Mouse (Mus musculus) mature B cell (primary cell): ENCODE measurements around the gene Dnajb8.

ENCODE experiments used
- in situ Hi-C: fragments of 300-500 bp; cut with MboI; formaldehyde crosslinking; loops from 2 replicates; pipeline ENCODE4 v1.14.3; 2019

Gene Dnajb8

DNA sequence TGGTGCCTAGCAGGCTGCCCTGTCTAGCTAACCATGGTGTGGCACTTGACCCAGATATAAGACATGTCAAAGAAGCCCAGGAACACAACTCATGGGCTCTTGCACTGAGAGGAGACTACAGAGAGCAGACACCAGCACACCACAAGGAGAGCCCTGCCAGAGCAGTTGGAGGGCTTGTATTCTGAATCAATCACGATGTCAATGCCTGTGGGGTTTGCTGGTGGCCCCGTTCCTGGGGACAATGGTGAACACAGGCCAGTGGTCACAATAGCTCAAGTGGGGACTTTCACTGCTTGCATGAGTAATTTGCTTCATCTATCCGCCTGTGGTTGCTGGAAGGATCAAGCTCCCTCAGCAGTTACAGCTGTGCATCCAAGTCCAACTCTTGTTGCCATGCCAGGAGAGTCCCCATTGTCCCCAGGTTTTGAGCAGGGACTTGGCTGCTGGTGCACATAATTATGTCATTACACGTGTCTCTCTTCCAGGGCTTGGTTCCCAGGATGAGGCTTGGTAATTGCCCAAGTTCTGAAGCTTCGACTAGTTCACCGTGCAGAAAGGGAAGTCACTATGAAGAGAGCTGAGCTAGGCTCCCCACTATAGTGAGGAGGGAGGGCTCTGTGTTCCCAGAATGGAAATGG lies 68.2 kb downstream of the Dnajb8 start:
- in situ Hi-C loops: no loop called here

DNA sequence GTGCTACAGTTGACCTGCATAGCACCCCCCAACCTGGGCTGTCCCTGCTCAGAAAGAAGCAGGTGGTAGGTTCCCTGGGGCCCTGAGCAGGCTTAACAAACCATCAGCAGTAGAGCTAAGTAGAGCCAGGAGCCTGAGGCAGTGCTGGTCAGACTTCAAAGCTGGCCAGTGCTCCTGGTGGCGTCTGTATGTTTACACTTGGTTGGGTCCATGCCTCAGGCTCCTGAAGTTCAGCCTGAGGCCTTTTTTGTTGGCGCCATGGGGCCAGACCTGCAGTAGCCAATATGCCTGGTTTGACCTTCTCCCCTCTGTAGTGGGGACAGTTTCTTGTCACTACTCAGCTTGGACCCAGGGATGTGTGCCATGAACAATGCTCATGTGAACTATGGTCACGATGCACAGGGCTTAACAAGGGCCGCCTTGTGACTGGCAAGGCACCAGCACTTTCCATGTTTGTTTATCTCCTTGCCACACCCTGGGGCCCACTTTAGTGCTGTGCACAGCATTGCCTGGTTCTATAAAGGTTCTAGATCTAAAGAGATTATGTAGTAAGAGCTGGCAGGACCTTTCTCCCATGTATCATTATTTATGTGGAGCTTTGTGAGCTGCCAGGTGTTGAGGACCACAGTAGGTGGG lies 70.3 kb downstream of the Dnajb8 start:
- in situ Hi-C loops: no loop called here

DNA sequence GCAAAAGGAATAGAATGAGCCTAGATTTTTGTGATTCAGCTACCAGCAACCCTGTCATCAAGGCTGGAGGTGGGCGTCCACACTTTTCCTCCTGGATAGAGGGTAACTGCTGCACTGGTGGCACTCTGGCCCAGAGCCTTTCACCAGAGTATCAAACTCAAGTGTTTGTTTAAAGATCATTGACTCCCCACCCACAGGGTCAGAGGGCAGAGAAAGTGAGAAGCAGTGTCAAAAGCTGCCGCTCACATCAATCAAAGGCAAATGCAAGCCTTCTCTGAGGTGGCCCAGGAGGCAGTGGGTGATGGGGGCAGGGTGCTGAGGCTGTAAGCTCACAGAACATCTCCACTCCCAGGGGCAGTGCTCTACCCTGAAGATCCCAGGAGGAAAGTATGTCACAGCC lies 77.4 kb downstream of the Dnajb8 start:
- in situ Hi-C loops: no loop called here

GRCm38 (mm10) chr6:88301234-88301633 lies 79.2 kb downstream of the Dnajb8 start:
- in situ Hi-C loops: no loop called here
